Mouse (Mus musculus): ENCODE results near the gene Zswim1. TPM values are rescaled to one million over a fixed set of nuclear protein-coding genes. Genes with fewer than 3 reads are reported as not detected.

The Zswim1 gene
- total RNA-seq (2021), result 10 to 100 TPM; 18.5 to 18.7 TPM
- long read RNA-seq, transcript Zswim1-201 (2 exons, 2,705 nt), result major isoform, 23 of 31 reads
- long read RNA-seq, partial matches to known transcripts, result 6 of 31 reads
- long read RNA-seq, other reads (novel, unspliced or antisense), result 2 of 31 reads

DNA sequence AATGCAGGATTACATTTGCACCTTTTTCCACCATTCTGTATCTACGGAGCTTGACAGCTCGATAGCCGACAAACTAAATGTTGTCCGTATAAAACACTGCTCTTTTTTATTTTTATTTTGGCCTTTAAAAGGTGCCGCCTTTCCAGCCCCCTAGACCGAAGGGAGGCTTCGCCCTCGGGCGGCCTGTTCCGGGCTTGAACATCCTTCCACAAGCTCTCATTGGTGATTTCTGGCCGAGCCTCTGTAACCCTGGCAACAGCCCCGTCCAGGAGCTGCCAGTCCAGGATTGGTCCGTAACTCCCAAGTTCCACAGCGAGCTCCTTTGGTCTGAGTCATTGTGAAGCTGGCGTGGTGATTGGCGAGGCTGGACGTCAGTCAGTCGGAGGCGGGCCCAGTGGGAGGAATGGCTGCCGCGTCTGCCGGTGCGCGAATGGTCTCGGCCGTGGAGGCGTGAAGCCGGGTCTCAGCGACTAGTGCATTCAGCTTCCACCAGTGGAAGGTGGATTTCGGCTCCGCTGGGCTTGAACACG, at the start of gene Zswim1:
Zswim1 (plus strand) TSS at position 51 of the 530 bp plus-strand sequence.
- peak; percentile 100 for DNase-seq (ENCODE audit: low spot score in 2 of 2)

GRCm38 (mm10) chr2:164773229-164773988, 49.1 kb upstream of the Zswim1 start:
- no peak for DNase-seq (ENCODE audit: low spot score in 2 of 2)

DNA sequence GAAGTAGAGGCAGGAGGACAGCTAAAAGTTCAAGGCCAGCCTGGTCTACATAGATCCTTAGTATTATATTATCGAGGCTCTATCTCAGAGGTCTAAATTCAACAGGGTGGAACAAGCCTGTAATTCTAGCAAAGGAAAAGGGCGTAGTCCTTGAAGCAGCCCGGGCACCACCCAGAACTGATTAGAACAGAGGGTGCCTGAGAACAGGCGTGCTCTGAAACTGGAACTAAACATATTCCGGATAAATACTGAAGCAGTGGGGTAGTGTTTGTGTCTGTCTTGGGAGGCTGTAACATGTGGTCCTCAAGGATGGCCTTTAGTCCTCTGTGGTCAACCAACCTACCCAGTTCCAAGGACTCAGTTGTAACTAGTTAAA, 48.5 kb upstream of the Zswim1 start:
- no peak for DNase-seq (ENCODE audit: low spot score in 2 of 2)

DNA sequence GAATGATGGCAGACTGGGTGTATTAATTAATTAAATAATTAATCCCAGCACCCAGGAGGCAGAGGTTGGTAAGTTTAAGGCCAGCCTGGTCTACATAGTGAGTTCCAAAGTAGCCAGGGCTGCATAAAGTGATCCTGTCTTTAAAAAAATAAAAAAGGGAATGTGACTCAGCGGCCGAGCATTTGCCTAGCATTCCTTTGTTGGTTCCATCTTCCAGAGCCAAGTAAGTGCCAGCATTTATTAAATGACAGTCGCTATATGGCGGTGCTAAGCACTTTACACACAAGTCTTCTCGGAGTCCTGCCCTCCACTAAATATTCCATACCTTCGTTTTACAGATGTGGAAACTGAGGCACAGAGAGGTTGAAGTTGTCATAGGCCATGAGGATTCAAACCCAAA, 46.4 kb upstream of the Zswim1 start:
- no peak for DNase-seq (ENCODE audit: low spot score in 2 of 2)

DNA sequence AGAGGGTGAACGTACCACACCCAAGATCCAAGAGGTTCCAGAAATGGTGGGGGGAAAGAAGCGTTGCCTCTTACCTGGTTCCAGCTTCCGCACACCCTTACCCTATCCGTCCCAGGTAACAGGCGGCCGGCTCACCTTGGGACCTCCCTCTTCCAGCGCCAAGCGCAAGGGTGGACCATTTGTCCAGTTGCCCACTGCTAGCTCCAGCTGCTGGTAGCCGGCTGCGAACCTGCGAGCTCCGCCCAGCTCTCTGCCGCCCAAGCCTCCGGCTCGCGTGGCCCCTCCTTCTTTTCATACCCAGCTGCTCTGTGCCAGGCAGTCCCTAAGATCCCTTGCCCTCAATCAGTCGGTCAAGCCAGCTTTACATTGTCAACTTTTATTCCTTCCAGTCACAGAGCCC, 45.7 kb upstream of the Zswim1 start:
- DNase-seq (ENCODE audit: low spot score in 2 of 2), result no peak

DNA sequence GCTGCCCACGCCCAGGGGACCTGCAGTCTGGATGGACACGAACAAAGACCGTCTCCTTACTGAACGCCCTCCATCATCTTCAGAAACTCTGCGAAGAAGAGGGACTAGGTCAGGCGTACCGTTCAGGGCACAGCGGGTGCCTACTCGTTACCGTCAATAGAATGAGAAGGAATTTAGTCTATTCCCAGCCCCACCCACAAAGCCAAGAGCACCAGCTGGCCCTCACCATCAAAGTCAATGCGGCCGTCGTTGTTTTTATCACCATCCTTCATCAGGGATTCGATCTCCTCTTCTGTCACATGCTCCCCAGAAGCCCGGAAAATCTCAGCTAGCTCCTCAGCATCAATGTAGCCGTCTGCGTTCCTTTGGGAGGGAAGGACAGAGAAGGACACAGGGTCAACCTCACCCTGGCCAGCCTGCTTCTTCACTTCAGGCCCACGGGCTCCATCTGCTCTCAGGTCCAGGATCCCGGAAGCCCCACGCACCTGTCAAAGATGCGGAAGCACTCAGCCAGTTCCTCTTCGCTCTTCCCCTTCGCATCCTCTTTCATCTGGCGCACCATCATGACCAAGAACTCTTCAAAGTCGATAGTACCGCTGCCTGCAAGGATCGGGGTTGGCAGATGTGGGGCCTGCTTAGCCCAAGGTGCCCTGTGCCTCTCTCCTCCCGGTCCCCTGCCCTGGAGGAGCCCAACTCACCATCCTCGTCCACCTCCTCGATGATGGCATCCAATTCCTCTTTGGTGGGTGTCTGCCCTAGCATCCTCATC, 45.1 kb upstream of the Zswim1 start:
- no peak for DNase-seq (ENCODE audit: low spot score in 2 of 2)

DNA sequence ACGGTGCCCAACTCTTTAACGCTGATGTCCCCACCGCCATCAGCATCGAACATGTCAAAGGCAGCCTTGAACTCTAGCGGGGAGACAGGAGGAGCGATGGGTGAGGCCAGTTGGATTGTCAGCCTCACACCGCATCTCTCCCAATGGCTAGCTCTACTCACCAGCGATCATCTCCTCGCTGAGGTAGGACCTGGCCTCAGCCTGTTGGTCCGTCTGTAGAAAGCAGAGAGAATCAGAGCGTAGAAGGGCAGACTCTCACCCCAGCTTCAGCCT, 44.5 kb upstream of the Zswim1 start:
- DNase-seq (ENCODE audit: low spot score in 2 of 2), result no peak

GRCm38 (mm10) chr2:164778809-164779208, 43.7 kb upstream of the Zswim1 start:
- no peak for DNase-seq (ENCODE audit: low spot score in 2 of 2)

- DNase-seq (ENCODE audit: low spot score in 2 of 2), result no peak
These were observed 42.9 kb upstream of the Zswim1 start, which contains the start of gene Tnnc2 for GRCm38 (mm10) chr2:164779481-164780086. Gene Tnnc2 (minus strand): TSS chr2:164779967.

GRCm38 (mm10) chr2:164781876-164782275, 40.6 kb upstream of the Zswim1 start:
- no peak for DNase-seq (ENCODE audit: low spot score in 2 of 2)

- no peak for DNase-seq (ENCODE audit: low spot score in 2 of 2)
These were observed 38.4 kb upstream of the Zswim1 start for GRCm38 (mm10) chr2:164783926-164784581.

- DNase-seq (ENCODE audit: low spot score in 2 of 2), result no peak
These were observed 37.5 kb upstream of the Zswim1 start for GRCm38 (mm10) chr2:164784869-164785420.

GRCm38 (mm10) chr2:164785481-164786387, 36.8 kb upstream of the Zswim1 start, which contains the start of gene Snx21:
Gene Snx21 (plus strand): TSS chr2:164785823.
- peak; percentile 76 to 88 for DNase-seq (ENCODE audit: low spot score in 2 of 2)

DNA sequence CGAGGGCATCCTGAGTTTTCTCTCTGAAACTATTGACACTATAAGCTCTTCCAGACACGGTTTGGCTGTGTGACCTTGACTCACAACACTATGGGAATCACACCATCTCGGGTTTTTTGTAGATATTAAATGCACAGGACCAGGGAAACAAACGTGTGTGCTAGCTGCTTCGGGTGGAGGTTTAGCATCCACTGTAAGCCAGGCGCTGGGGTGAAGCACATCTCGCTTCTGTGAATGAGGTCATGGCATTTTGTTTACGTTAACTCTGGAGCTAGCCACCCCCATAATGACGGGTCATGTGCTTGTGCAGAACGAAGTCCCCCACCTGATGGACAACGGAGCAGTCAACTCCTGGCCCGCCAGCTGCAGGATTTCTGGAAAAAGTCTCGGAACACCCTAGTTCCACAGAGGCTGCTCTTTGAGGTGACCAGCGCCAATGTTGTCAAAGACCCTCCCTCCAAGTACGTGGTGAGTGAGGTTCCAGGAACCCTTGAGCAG, 36.0 kb upstream of the Zswim1 start:
- DNase-seq (ENCODE audit: low spot score in 2 of 2), result peak in 1 of 2 experiments; percentile 40

DNA sequence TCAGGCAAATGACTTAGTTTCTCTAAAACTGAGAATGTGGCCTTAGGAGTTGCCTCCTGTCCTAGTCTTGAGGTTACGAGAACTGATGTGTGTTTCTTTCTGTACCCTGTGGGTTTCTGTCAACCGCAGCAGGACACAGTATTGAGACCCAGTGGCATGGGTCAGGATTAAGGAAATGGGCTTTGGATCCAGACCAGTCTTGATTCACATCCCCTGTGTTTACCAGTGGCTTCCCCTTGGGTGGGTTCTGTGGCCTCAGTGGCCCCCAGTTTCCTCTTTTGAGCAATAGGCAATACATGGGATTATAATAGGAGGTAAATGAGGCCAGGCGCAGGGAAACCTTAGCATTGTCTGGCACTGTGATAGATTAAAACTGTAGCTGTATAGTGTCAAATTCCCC, 35.5 kb upstream of the Zswim1 start:
- no peak for DNase-seq (ENCODE audit: low spot score in 2 of 2)

- no peak for DNase-seq (ENCODE audit: low spot score in 2 of 2)
These were observed 34.7 kb upstream of the Zswim1 start for GRCm38 (mm10) chr2:164787779-164788178.

DNA sequence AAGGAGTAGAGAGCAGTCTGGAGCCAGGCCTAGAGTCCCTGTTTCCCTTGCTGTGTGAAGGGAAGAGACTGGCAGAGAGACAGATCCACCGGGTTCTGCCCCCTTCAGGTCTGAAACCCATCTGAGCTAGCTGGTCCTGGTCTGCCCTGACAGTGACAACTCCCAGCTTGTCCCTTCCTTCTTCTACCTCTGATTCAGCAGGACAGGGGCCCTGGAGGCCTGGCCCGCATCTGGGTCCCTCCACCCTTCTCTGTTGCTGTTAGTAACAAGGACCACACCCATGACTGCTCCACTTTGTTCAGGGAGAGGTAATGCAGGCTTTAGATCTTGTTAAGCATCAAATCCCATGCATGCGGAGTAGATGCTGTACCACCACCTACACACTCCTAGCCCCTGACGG, 34.1 kb upstream of the Zswim1 start:
- no peak for DNase-seq (ENCODE audit: low spot score in 2 of 2)

GRCm38 (mm10) chr2:164790451-164790850, 32.0 kb upstream of the Zswim1 start:
- no peak for DNase-seq (ENCODE audit: low spot score in 2 of 2)

- DNase-seq (ENCODE audit: low spot score in 2 of 2), result no peak
These were observed 30.6 kb upstream of the Zswim1 start for GRCm38 (mm10) chr2:164791841-164792261.
